Mouse (Mus musculus): ENCODE results near the gene Dnajc11.

The Dnajc11 gene

GRCm38 (mm10) chr4:151933505-151934214 lies at the start of gene Dnajc11:
Gene Dnajc11 (plus strand): TSS chr4:151933691.
- in situ Hi-C loops (cut with MboI, MseI): no loop called here

DNA sequence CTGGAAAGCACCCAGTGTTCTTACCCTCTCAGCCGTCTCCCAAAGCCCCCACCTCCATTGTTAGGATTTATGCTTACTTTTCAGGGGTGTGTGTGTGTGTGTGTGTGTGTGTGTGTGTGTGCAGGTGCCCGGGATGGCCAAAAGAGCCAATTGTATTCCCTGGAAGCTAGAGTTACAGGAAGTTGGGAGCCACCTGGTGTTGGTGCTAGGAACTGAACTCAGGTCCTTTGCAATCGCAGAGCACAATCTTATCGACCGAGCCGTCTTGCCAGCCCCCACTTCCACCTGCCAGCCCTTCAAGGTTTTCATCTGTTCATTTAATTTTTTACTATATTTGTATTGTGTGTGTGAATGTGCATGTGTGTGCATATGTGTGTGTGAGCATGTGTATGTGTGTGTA lies 40.2 kb upstream of the Dnajc11 start:
- in situ Hi-C loops (cut with MboI, MseI): loop anchor here (10.0 kb wide), 1 partner anchor 738 kb away; no protein-coding TSS in a partner anchor

DNA sequence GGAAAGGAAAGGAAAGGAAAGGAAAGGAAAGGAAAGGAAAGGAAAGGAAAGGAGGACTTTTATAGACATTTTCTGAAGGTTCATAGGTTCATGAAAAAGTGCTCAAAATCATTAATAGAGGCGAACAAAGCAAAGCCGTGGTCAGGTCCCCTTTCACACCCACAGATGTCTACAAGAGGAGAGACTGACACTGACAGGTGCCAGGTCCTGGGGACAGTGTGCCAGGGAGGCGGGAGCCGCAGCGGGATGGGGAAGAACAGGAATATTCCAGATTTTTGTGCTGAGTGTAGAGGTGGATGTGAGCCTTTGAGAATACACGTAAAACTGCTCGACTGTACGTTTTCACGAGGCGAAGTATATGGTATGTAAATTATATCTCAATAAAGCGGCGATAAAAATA lies 38.6 kb upstream of the Dnajc11 start:
- in situ Hi-C loops (cut with MboI, MseI): loop anchor here (10.0 kb wide), 1 partner anchor 740 kb away; no protein-coding TSS in a partner anchor

DNA sequence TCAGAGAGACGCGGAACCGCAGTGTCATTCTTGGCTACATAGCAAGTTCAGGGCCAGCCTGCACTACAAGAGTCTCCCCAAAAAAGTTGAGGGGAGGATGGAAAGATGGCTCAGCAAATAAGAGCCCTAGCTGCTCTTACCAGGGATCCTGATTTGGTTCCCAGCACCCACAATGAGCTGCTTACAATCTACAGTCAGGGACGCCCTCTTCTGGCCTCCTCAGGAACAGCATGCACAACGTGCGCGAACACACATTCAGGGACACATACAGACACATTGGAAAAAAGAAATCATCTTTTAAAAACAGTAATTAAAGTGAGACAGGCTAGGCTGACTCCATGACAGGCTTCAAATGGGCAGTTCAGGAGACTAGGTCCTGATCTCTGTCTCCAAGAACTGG lies 37.9 kb upstream of the Dnajc11 start:
- in situ Hi-C loops (cut with MboI, MseI): loop anchor here (10.0 kb wide), 1 partner anchor 741 kb away; no protein-coding TSS in a partner anchor

GRCm38 (mm10) chr4:151897069-151897617 lies 36.3 kb upstream of the Dnajc11 start:
- in situ Hi-C loops (cut with MboI, MseI): loop anchor here (10.0 kb wide), 1 partner anchor 742 kb away; no protein-coding TSS in a partner anchor

GRCm38 (mm10) chr4:151898600-151899245 lies 34.8 kb upstream of the Dnajc11 start:
- in situ Hi-C loops (cut with MboI, MseI): loop anchor here (10.0 kb wide), 1 partner anchor 744 kb away; no protein-coding TSS in a partner anchor

DNA sequence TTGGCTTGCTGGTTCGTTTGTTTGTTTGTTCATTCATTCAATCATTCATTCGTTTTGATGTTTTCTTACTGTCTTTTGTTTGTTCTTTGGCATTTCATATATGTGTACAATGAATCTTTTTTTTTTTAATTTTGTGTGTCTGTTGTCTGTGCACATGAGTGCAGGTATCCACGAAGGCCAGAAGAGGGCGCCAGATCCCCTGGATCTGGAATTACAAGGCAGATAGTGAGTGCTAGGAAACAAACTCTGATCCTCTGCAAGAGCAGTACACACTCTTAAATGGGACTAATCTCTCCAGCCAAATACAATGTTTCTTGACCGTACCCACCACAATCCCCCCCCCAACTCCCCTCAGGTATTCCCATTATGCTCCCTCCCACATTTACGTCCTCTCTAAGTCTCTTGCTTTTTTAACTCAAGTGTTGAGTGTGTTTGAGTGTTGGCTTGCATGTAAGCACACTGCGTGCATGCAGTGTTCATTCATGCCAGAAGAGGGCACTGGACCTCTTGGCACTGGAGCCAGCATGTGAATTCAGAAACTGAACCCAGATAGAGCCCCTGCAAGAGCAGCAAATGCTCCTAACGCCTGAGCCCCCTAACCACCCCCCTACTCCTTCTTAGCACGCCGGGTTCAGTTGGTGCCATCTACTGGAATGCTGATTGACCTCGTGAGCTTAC lies 33.6 kb upstream of the Dnajc11 start:
- in situ Hi-C loops (cut with MboI, MseI): loop anchor here (10.0 kb wide), 1 partner anchor 745 kb away; no protein-coding TSS in a partner anchor

DNA sequence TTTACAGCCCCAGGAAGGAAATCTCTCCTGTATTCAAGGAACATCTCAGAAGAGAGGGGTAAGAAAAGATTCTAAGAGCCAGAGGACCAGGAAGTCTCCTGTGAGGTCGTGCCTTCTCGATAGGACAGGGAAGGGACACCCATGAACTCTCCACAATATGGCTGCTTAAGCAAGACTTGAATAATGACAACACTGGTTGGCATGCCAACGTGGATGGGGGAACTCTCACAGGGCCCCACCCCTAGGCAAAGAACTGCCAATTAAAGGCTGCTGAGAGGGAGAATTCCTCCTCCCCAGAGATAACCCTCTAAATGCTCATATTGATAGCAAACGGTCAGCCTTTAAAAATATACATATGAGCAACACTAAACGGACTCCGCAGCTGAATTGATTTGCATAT lies 32.8 kb upstream of the Dnajc11 start:
- in situ Hi-C loops (cut with MboI, MseI): no loop called here

GRCm38 (mm10) chr4:151901422-151901821 lies 32.1 kb upstream of the Dnajc11 start:
- in situ Hi-C loops (cut with MboI, MseI): no loop called here

DNA sequence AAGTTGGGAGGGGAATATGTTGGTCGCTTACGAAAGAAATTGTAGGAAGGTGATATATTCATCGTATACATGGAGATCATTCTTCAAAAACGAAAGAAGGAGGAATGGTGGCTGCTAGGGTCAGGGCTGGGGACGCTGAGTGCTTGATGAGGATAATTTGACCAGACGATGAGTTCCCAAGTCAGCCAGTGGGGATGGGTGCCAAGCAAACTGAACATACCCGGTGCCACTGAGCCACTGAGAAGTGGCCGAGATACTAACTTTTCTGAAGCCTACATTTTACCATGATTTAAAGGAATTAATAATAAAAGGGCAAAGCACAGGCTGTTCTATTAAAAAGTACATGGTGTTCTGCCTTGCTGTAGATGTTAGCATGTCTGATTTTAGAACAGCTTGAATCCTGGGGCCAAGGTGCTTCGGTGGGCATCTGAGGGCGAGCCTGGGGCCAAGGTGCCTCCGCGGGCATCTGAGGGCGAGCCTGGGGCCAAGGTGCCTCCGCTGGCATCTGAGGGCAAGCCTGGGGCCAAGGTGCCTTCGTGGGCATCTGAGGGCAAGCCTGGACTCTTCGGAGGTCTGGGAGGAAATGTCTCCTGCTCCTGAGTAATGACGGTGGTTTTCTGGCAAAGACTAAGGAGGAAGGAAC lies 31.3 kb upstream of the Dnajc11 start:
- in situ Hi-C loops (cut with MboI, MseI): no loop called here

- in situ Hi-C loops (cut with MboI, MseI): no loop called here
Measured at GRCm38 (mm10) chr4:151902689-151903241, 30.7 kb upstream of the Dnajc11 start.

DNA sequence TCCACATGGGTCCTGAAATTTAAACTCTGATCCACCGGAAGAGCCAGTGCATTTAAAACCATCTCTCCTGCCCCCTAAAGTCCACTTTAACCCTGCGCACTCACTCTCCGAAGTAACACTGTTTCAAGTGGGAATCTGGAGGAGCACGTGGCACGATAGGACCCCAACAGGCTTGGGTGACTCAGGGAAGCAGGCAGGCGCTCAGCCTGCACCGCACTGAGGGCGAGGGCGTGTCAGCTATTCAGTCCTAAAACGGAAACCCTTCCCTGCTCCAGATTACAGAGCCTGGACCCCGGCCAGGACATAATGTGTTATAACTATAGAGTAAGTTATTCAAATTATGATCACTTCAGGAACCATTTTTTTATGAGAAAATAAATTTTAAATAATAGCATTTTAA lies 29.4 kb upstream of the Dnajc11 start:
- in situ Hi-C loops (cut with MboI, MseI): no loop called here

GRCm38 (mm10) chr4:151905621-151906020 lies 27.9 kb upstream of the Dnajc11 start:
- in situ Hi-C loops (cut with MboI, MseI): no loop called here

DNA sequence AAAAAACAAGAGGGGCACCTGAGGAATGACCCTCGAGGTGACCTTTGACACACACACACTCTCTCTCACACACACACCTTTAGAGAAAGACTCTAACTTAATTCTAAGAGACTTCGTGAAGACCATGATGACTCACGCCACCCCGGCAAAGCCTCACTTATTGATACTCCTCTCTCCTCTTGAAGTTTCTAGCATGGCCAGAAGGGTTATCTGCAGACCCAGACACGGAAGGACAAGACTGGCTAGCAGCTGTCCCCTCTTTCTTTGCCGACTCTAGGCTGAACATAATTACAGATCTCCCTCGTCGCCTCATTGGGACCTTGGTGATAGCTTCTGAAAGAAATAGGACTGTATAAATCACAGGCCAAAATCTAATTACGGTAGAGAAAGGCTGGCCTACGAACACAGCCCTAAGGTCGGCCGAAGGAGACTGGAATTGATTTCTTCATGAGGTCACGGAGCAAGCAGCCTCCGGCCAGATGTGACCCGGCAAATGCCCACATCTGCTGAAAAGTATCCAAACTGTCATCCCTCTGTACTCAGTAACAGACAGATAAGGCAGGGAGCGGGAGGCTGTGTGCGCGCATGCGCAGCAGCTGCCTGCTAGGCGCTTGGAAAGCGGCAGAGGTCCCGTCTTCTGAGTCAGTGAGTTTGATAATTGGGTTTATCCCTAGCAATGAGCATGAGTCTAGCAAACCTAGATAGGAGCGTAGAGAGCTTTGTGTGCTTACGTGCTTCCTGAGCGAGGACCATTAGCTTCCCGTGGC lies 25.7 kb upstream of the Dnajc11 start:
- in situ Hi-C loops (cut with MboI, MseI): no loop called here

- in situ Hi-C loops (cut with MboI, MseI): no loop called here
Measured at GRCm38 (mm10) chr4:151908809-151909208, 24.7 kb upstream of the Dnajc11 start.

DNA sequence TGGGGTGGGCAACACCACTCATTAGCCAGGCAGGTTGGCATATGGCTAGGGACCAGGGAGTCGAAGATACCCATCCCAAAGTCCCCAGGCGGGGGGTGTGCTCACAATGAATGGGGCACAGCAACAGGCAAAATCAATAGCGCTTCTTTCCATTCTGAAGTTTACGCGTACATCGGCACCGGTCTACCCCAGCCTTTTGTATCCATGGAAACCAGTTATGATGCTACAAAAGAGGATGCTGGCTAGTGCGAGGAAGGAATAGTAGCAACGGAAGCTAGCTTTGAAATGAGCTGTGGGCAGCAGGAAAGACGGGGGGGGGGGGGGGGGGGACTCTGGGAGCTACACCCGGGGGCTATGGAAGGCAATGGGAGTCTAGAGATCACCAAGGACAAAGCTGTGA lies 17.2 kb upstream of the Dnajc11 start:
- in situ Hi-C loops (cut with MboI, MseI): no loop called here

- in situ Hi-C loops (cut with MboI, MseI): no loop called here
Measured at GRCm38 (mm10) chr4:151919135-151919840, 14.2 kb upstream of the Dnajc11 start.

- in situ Hi-C loops (cut with MboI, MseI): no loop called here
Measured at GRCm38 (mm10) chr4:151919900-151920643, 13.4 kb upstream of the Dnajc11 start.

DNA sequence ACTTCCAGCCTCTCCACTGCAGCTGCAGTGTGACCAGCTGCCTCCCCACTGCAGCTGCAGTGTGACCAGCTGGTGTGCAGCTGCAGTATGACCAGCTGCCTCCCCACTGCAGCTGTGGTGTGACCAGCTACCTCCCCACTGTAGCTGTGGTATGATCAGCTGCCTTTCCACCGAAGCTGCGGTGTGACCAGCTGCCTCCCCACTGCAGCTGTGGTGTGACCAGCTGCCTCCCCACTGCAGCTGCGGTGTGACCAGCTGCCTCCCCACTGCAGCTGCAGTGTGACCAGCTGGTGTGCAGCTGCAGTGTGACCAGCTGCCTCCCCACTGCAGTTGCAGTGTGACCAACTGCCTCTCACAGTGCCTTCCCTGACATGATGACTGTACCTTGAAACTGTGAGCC lies 11.4 kb upstream of the Dnajc11 start:
- in situ Hi-C loops (cut with MboI, MseI): no loop called here
